Mouse (Mus musculus): ENCODE results near the gene Umps.

DNA sequence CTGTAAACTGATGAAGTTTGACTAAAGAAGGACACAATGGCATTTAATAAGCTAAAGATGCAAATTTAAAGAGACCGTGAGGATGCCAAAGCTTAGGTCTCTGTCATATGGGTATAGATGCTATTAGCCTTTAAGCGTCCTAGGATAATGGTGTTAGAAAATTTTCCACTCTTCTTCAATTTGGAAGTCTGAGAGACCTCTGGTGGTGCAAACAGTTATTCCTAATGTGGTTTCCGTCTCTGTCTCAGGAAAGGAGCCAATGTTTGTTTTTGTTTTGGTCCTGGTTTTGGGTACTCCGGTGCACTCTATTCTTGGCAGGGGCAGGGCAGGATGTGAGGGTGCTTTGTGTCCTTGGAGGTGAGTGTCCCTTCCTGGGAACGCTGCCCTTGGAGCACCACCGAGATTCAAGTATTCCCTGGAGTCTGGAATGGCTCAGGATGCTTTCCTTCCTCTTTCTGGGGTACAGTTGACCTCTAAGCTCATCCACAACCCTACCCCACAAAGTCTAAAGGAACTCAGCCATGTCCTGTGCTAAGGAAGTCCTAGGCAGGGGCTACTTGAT is 39.5 kb downstream of the Umps start:
- TF ChIP-seq POLR2A (IDR thresholded peaks at IDR 0.05; ENCODE audit: low read depth, low read length) (no peak), CTCF (IDR thresholded peaks at IDR 0.05; ENCODE audit: borderline replicate concordance, insufficient read depth, low read length) (no peak)

Measured in embryonic fibroblast, embryonic 13.5 days (primary cell).